Mouse (Mus musculus) neural tube, embryonic 11.5 days (tissue): ENCODE measurements around the gene Pde4d. TPM values are rescaled to one million over a fixed set of nuclear protein-coding genes. Genes with fewer than 3 reads are reported as not detected.

ENCODE experiments used
- ATAC-seq: fragments of 200-750 bp; cut with Nextera tagmentation; 2 replicates; pipeline ENCODE4 v1.8.0; 2017; ENCODE audit warnings: moderate number of reproducible peaks, mild to moderate bottlenecking, moderate TSS enrichment, moderate library complexity; ENCODE audit not compliant: insufficient read depth, low FRiP score, low TSS enrichment
- DNase-seq: peaks from one replicate; pipeline ENCODE4 v3.0.0-alpha.2; 2015; ENCODE audit warnings: low spot score
- H3K27ac ChIP-seq: fragments of 300-500 bp; sonication (generic); 2 replicates; pipeline ENCODE4 v1.5.1; 2014; ENCODE audit warnings: low read depth, mild to moderate bottlenecking, low read length
- H3K27me3 ChIP-seq: fragments of 300-500 bp; sonication (generic); 2 replicates; pipeline ENCODE4 v1.6.1; 2014; ENCODE audit warnings: mild to moderate bottlenecking, low read length, mixed read lengths; ENCODE audit not compliant: control insufficient read depth, insufficient read depth
- H3K36me3 ChIP-seq: fragments of 300-500 bp; sonication (generic); 2 replicates; pipeline ENCODE4 v1.6.1; 2014; ENCODE audit warnings: mild to moderate bottlenecking, low read length, moderate library complexity, mixed read lengths; ENCODE audit not compliant: control insufficient read depth, insufficient read depth
- H3K4me1 ChIP-seq: fragments of 300-500 bp; sonication (generic); 2 replicates; pipeline ENCODE4 v1.6.1; 2014; ENCODE audit warnings: low read length, mixed read lengths; ENCODE audit not compliant: control insufficient read depth, insufficient read depth
- H3K4me2 ChIP-seq: fragments of 300-500 bp; sonication (generic); 2 replicates; pipeline ENCODE4 v1.6.1; 2014; ENCODE audit warnings: low read depth, mild to moderate bottlenecking, moderate library complexity
- H3K4me3 ChIP-seq: fragments of 300-500 bp; sonication (generic); 2 replicates; pipeline ENCODE4 v1.5.1; 2014; ENCODE audit warnings: low read depth, low read length
- H3K9ac ChIP-seq: fragments of 300-500 bp; sonication (generic); 2 replicates; pipeline ENCODE4 v1.6.1; 2014; ENCODE audit warnings: mild to moderate bottlenecking, low read length
- H3K9me3 ChIP-seq: fragments of 300-500 bp; sonication (generic); 2 replicates; pipeline ENCODE4 v1.6.1; 2016; ENCODE audit warnings: low read length; ENCODE audit not compliant: control insufficient read depth
- WGBS: fragments of 180-500 bp; shearing (Covaris S2); extraction: QIAGEN DNeasy Blood & Tissue Kit; methylation state at CpG from one replicate; pipeline ENCODE4 v1.1.7; 2014; 5-methylcytosine and 5-hydroxymethylcytosine counted together
- polyA plus RNA-seq: library from polyadenylated mRNA; unstranded; fragments of >200 nt; fragmentation: Nextera tagmentation; extraction: Ambion mirVana; gene quantifications from 2 replicates; pipeline ENCODE4 v1.2.1, GENCODE M21; 2014

Pde4d gene
- polyA plus RNA-seq, 1 experiment from 2014 or later: 11.1 TPM

- Histone ChIP-seq H3K4me3 (no peak overlapping the region), H3K9me3 (no peaks in the 10 kb centered on the region), H3K4me1 (peaks cover 3% of the 10 kb centered on the region; the same call in 1 of the 2 replicates), H3K36me3 (no peaks in the 10 kb centered on the region), H3K4me2 (no peak overlapping the region), H3K27me3 (no peaks in the 10 kb centered on the region), H3K27ac (no peak overlapping the region), H3K9ac (no peak overlapping the region)
- ATAC-seq (no peak), DNase-seq (no peak)
- WGBS: 95% methylated on average over 4 of the region's 4 CpGs
Measured at GRCm38 (mm10) chr13:109681699-109682293, 1232.0 kb downstream of the Pde4d start.

GRCm38 (mm10) chr13:109683001-109683400 is 1233.3 kb downstream of the Pde4d start:
- H3K9ac ChIP-seq: no peak overlapping the region

DNA sequence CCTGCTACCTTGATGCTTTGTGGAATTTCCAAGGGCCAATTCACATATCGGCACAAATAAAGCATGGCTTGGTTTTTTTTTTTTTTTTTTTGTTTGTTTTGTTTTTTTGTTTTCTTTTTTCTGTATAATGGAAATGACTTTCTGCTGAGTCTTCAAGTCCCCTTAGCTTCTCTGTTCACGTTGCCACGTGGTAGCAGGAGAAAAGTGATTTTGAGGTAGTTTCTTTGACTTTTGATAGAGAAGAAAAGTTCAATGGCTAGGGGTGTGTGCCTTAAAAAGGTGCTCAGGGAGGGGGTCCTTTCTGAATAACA is 1235.2 kb downstream of the Pde4d start:
- no peaks in the 10 kb centered on the region for H3K36me3 ChIP-seq
- no peak overlapping the region; the same call in 1 of the 2 replicates for H3K9ac ChIP-seq
- H3K27ac ChIP-seq: no peak overlapping the region
- 10% methylated on average over 3 of the region's 3 CpGs for WGBS
- H3K27me3 ChIP-seq: no peaks in the 10 kb centered on the region
- H3K4me2 ChIP-seq: peak overlapping the region; percentile 69
- H3K9me3 ChIP-seq: no peaks in the 10 kb centered on the region
- H3K4me3 ChIP-seq: peak overlapping the region; percentile 44; the same call in 1 of the 2 replicates
- peaks cover 3% of the 10 kb centered on the region; the same call in 1 of the 2 replicates for H3K4me1 ChIP-seq
- DNase-seq (no peak), ATAC-seq (no peak)

More at GRCm38 (mm10) chr13:109683001-109683400, 1233.3 kb downstream of the Pde4d start:
- no peaks in the 10 kb centered on the region for H3K36me3 ChIP-seq
- H3K4me3 ChIP-seq: no peak overlapping the region
- H3K9me3 ChIP-seq: no peaks in the 10 kb centered on the region
- no peak overlapping the region for H3K27ac ChIP-seq
- no peaks in the 10 kb centered on the region for H3K27me3 ChIP-seq
- 61% methylated on average over 10 of the region's 10 CpGs for WGBS
- H3K4me1 ChIP-seq: peaks cover 3% of the 10 kb centered on the region; the same call in 1 of the 2 replicates
- DNase-seq: no peak
- no peak overlapping the region for H3K4me2 ChIP-seq
- ATAC-seq: no peak

GRCm38 (mm10) chr13:109685296-109686115 is 1235.8 kb downstream of the Pde4d start:
- Histone ChIP-seq H3K4me1 (peaks cover 3% of the 10 kb centered on the region; the same call in 1 of the 2 replicates), H3K9ac (peak overlapping the region; percentile 59), H3K9me3 (no peaks in the 10 kb centered on the region), H3K27me3 (no peaks in the 10 kb centered on the region), H3K36me3 (no peaks in the 10 kb centered on the region), H3K4me3 (peak overlapping the region; percentile 44), H3K27ac (peak overlapping the region; percentile 15; the same call in 1 of the 2 replicates), H3K4me2 (peak overlapping the region; percentile 69)
- under 1% methylated on average over 29 of the region's 29 CpGs for WGBS
- peak; percentile 58 for DNase-seq
- peak; percentile 68 for ATAC-seq

- WGBS: 22% methylated on average over 4 of the region's 4 CpGs
- H3K9ac ChIP-seq: peak overlapping the region; percentile 59; the same call in 1 of the 2 replicates
- DNase-seq: no peak
Measured at GRCm38 (mm10) chr13:109686116-109686876, 1236.5 kb downstream of the Pde4d start.

GRCm38 (mm10) chr13:109686906-109687305 is 1237.2 kb downstream of the Pde4d start:
- Histone ChIP-seq H3K4me3 (no peak overlapping the region), H3K4me2 (no peak overlapping the region), H3K9ac (no peak overlapping the region), H3K36me3 (no peaks in the 10 kb centered on the region), H3K27me3 (no peaks in the 10 kb centered on the region), H3K4me1 (peaks cover 3% of the 10 kb centered on the region; the same call in 1 of the 2 replicates), H3K27ac (no peak overlapping the region), H3K9me3 (no peaks in the 10 kb centered on the region)
- WGBS: 57% methylated on average over 3 of the region's 3 CpGs
- no peak for ATAC-seq
- no peak for DNase-seq

More at GRCm38 (mm10) chr13:109686116-109686876, 1236.5 kb downstream of the Pde4d start:
- Histone ChIP-seq H3K9me3 (no peaks in the 10 kb centered on the region), H3K27ac (0 out of 2 replicates have a peak overlapping the region, but pooled peaks have one; percentile 15), H3K27me3 (no peaks in the 10 kb centered on the region), H3K36me3 (no peaks in the 10 kb centered on the region), H3K4me3 (peak overlapping the region; percentile 44), H3K4me2 (peak overlapping the region; percentile 69), H3K4me1 (peaks cover 3% of the 10 kb centered on the region; the same call in 1 of the 2 replicates)
- no peak for ATAC-seq

DNA sequence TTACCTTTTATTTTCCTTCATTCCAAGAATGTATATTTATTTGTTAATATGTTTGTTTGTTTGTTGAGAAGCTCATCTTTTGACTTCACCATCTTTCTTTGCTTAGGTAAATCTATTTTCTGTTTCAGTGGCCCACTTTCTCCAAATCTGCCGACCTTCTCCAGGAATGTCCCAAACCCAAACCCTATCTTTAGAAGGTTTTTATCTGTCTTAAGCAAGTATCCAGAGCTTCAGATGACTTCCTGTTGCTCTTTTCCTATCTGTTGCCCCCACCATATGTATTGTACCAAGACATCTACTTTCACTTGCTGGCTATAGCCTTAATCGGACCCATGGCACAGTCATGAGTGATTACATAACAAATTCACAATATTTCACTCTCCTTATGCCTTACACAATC is 1238.4 kb downstream of the Pde4d start:
- DNase-seq: no peak
- Histone ChIP-seq H3K36me3 (no peaks in the 10 kb centered on the region), H3K9ac (no peak overlapping the region), H3K27ac (no peak overlapping the region), H3K9me3 (no peaks in the 10 kb centered on the region), H3K4me1 (peaks cover 3% of the 10 kb centered on the region; the same call in 1 of the 2 replicates), H3K4me2 (no peak overlapping the region), H3K27me3 (no peaks in the 10 kb centered on the region), H3K4me3 (no peak overlapping the region)
- WGBS: 88% methylated on average over 2 of the region's 2 CpGs
- no peak for ATAC-seq

- H3K4me3 ChIP-seq: no peak overlapping the region
- no peaks in the 10 kb centered on the region for H3K4me1 ChIP-seq
- ATAC-seq (no peak), DNase-seq (no peak)
- H3K36me3 ChIP-seq: no peaks in the 10 kb centered on the region
- WGBS: 93% methylated on average over 3 of the region's 3 CpGs
- no peaks in the 10 kb centered on the region for H3K9me3 ChIP-seq
- no peak overlapping the region for H3K9ac ChIP-seq
- no peak overlapping the region for H3K4me2 ChIP-seq
- no peak overlapping the region for H3K27ac ChIP-seq
- no peaks in the 10 kb centered on the region for H3K27me3 ChIP-seq
Measured at GRCm38 (mm10) chr13:109689176-109689575, 1239.4 kb downstream of the Pde4d start.
